Mouse (Mus musculus) CH12.LX (cell line): Measurements from ENCODE around the gene Baz2b. TPM values are rescaled to one million over a fixed set of nuclear protein-coding genes. Genes with fewer than 3 reads are reported as not detected.

Experiments
- DNase-seq: peaks from one replicate; pipeline ENCODE4 v3.0.0-alpha.2; 2013; ENCODE audit errors: extremely low read depth
- H3K27ac ChIP-seq: 2 replicates; pipeline ENCODE4 v1.5.1; 2012; ENCODE audit warnings: low read depth, mild to moderate bottlenecking, control low read depth, moderate library complexity; ENCODE audit not compliant: insufficient read depth
- H3K27me3 ChIP-seq: replicated peaks from 2 replicates; pipeline ENCODE3; 2012; ENCODE audit warnings: inconsistent platforms
- H3K36me3 ChIP-seq, 2 experiments: replicated peaks in 1 of 2; 2 replicates each; pipeline versions ENCODE3 to v1.6.1; 2012; ENCODE audit warnings: inconsistent platforms in 1 of 2, low read length in 1 of 2, mild to moderate bottlenecking in 1 of 2, mixed read lengths in 1 of 2, moderate library complexity in 1 of 2; ENCODE audit not compliant: control insufficient read depth in 1 of 2, insufficient read depth in 1 of 2
- H3K4me1 ChIP-seq, 2 experiments: 2 replicates each; pipeline ENCODE4 v1.6.1; 2012; ENCODE audit warnings: inconsistent platforms in 1 of 2, moderate library complexity in 1 of 2; ENCODE audit not compliant: insufficient read depth in 2 of 2, control insufficient read depth in 1 of 2
- H3K4me2 ChIP-seq: 2 replicates; pipeline ENCODE4 v1.6.1; 2012; ENCODE audit warnings: low read depth, mild to moderate bottlenecking, control low read depth; ENCODE audit not compliant: poor library complexity, insufficient read depth, severe bottlenecking
- H3K4me3 ChIP-seq, 3 experiments: fragments of 150-350 bp in 1 of 3; sonication (generic) in 1 of 3; replicated peaks in 1 of 3; 2 replicates each; pipeline versions ENCODE3 to v1.5.1; 2011 to 2012; ENCODE audit warnings: low read depth in 2 of 3, low read length in 2 of 3, mild to moderate bottlenecking in 2 of 3, moderate library complexity in 2 of 3, control low read depth in 1 of 3, improper control_type of control experiment in 1 of 3, inconsistent platforms in 1 of 3, mixed read lengths in 1 of 3; ENCODE audit not compliant: poor library complexity in 1 of 3
- H3K79me2 ChIP-seq: replicated peaks from 2 replicates; pipeline ENCODE4 v1.6.1; 2012; ENCODE audit warnings: mild to moderate bottlenecking, moderate library complexity; ENCODE audit not compliant: control insufficient read depth, poor library complexity, insufficient read depth, severe bottlenecking; ENCODE audit errors: extremely low read depth
- H3K9ac ChIP-seq: 2 replicates; pipeline ENCODE4 v1.6.1; 2012; ENCODE audit warnings: low read depth, mild to moderate bottlenecking, control low read depth, moderate library complexity; ENCODE audit not compliant: insufficient read depth
- H3K9me3 ChIP-seq: replicated peaks from 2 replicates; pipeline ENCODE3; 2012; ENCODE audit warnings: low read length, inconsistent platforms, mixed read lengths
- BHLHE40 ChIP-seq: IDR thresholded peaks from 2 replicates; pipeline ENCODE4 v1.6.1; 2011; ENCODE audit warnings: mild to moderate bottlenecking, low read depth, low read length, improper control_type of control experiment
- CHD1 ChIP-seq: IDR thresholded peaks from 2 replicates; pipeline ENCODE4 v1.6.1; 2012; ENCODE audit warnings: low read depth, low read length, improper control_type of control experiment, inconsistent platforms
- CTCF ChIP-seq, 2 experiments: IDR thresholded peaks in 1 of 2; conservative IDR thresholded peaks in 1 of 2; 2 replicates each; pipeline ENCODE4 v1.5.1; 2011 to 2012; ENCODE audit warnings: low read depth in 2 of 2, low read length in 2 of 2, improper control_type of control experiment in 1 of 2, inconsistent platforms in 1 of 2, mild to moderate bottlenecking in 1 of 2, moderate library complexity in 1 of 2
- E2F4 ChIP-seq: IDR thresholded peaks from 2 replicates; pipeline ENCODE4 v1.6.1; 2011; ENCODE audit warnings: low read depth, low read length, improper control_type of control experiment; ENCODE audit not compliant: insufficient replicate concordance
- ELF1 ChIP-seq: IDR thresholded peaks from 2 replicates; pipeline ENCODE4 v1.6.1; 2014; ENCODE audit warnings: low read depth, mild to moderate bottlenecking, inconsistent platforms, low read length, improper control_type of control experiment
- EP300 ChIP-seq: IDR thresholded peaks from 2 replicates; pipeline ENCODE4 v1.6.1; 2011; ENCODE audit warnings: low read length, improper control_type of control experiment
- ETS1 ChIP-seq: conservative IDR thresholded peaks from 2 replicates; pipeline ENCODE4 v1.6.1; 2012; ENCODE audit warnings: low read depth, mild to moderate bottlenecking, inconsistent platforms, low read length, improper control_type of control experiment, moderate library complexity
- HCFC1 ChIP-seq: IDR thresholded peaks from 2 replicates; pipeline ENCODE4 v1.6.1; 2012; ENCODE audit warnings: low read depth, mild to moderate bottlenecking, inconsistent platforms, low read length, improper control_type of control experiment
- JUN ChIP-seq: IDR thresholded peaks from 2 replicates; pipeline ENCODE4 v1.6.1; 2011; ENCODE audit warnings: low read depth, mild to moderate bottlenecking, low read length, improper control_type of control experiment, moderate library complexity; ENCODE audit not compliant: insufficient read depth
- KAT2A ChIP-seq: IDR thresholded peaks from 2 replicates; pipeline ENCODE4 v1.6.1; 2012; ENCODE audit warnings: low read length, improper control_type of control experiment, inconsistent platforms; ENCODE audit not compliant: insufficient replicate concordance
- MAFK ChIP-seq: IDR thresholded peaks from 2 replicates; pipeline ENCODE4 v1.6.1; 2011; ENCODE audit warnings: low read length, improper control_type of control experiment; ENCODE audit not compliant: insufficient replicate concordance
- MAZ ChIP-seq: IDR thresholded peaks from 2 replicates; pipeline ENCODE4 v1.6.1; 2012; ENCODE audit warnings: low read depth, mild to moderate bottlenecking, inconsistent platforms, low read length, improper control_type of control experiment, moderate library complexity
- MEF2A ChIP-seq: IDR thresholded peaks from 2 replicates; pipeline ENCODE4 v1.6.1; 2014; ENCODE audit warnings: low read depth, mild to moderate bottlenecking, inconsistent platforms, low read length, improper control_type of control experiment, borderline replicate concordance
- MXI1 ChIP-seq: IDR thresholded peaks from 2 replicates; pipeline ENCODE4 v1.6.1; 2011; ENCODE audit warnings: mild to moderate bottlenecking, low read depth, low read length, improper control_type of control experiment
- MYC ChIP-seq: IDR thresholded peaks from 2 replicates; pipeline ENCODE4 v1.6.1; 2011; ENCODE audit warnings: low read depth, mild to moderate bottlenecking, improper control_type of control experiment, low read length
- NRF1 ChIP-seq: IDR thresholded peaks from 2 replicates; pipeline ENCODE4 v1.6.1; 2014; ENCODE audit warnings: low read depth, mild to moderate bottlenecking, inconsistent platforms, low read length, improper control_type of control experiment, moderate library complexity
- PAX5 ChIP-seq: IDR thresholded peaks from 2 replicates; pipeline ENCODE4 v1.6.1; 2012; ENCODE audit warnings: low read length, inconsistent platforms, mixed read lengths
- POLR2A ChIP-seq: IDR thresholded peaks from 2 replicates; pipeline ENCODE4 v1.6.1; 2011; ENCODE audit warnings: low read depth, mild to moderate bottlenecking, improper control_type of control experiment, low read length
- POLR2AphosphoS2 ChIP-seq: IDR thresholded peaks from 2 replicates; pipeline ENCODE4 v1.6.1; 2011; ENCODE audit warnings: low read depth, low read length, improper control_type of control experiment
- RCOR1 ChIP-seq: conservative IDR thresholded peaks from 2 replicates; pipeline ENCODE4 v1.6.1; 2012; ENCODE audit warnings: low read depth, mild to moderate bottlenecking, inconsistent platforms, low read length, improper control_type of control experiment
- SIN3A ChIP-seq: IDR thresholded peaks from 2 replicates; pipeline ENCODE4 v1.6.1; 2012; ENCODE audit warnings: low read length, improper control_type of control experiment, inconsistent platforms
- TBP ChIP-seq: conservative IDR thresholded peaks from 2 replicates; pipeline ENCODE4 v1.6.1; 2011; ENCODE audit warnings: low read depth, low read length, improper control_type of control experiment
- UBTF ChIP-seq: IDR thresholded peaks from 2 replicates; pipeline ENCODE4 v1.6.1; 2012; ENCODE audit warnings: low read depth, mild to moderate bottlenecking, inconsistent platforms, low read length, improper control_type of control experiment, moderate library complexity
- USF1 ChIP-seq: IDR thresholded peaks from 2 replicates; pipeline ENCODE4 v1.6.1; 2014; ENCODE audit warnings: low read depth, mild to moderate bottlenecking, inconsistent platforms, low read length, improper control_type of control experiment
- ZC3H11A ChIP-seq: IDR thresholded peaks from 2 replicates; pipeline ENCODE4 v1.6.1; 2012; ENCODE audit warnings: low read depth, mild to moderate bottlenecking, inconsistent platforms, low read length, improper control_type of control experiment
- dilution Hi-C: fragments of 300-500 bp; cut with MboI; formaldehyde crosslinking; loops from 2 replicates; pipeline ENCODE4 v1.14.3; 2020; ENCODE audit warnings: low sequenced_read_pairs; ENCODE audit not compliant: extremely low pct_unique_long_range_greater_than_20kb, extremely low pct_ligation_motif_present
- in situ Hi-C: fragments of 300-500 bp; cut with MboI; formaldehyde crosslinking; loops from 3 replicates; pipeline ENCODE4 v1.14.3; 2019; ENCODE audit warnings: low sequenced_read_pairs, low pct_ligation_motif_present, low pct_unique_long_range_greater_than_20kb, mixed read lengths
- polyA plus RNA-seq: library from polyadenylated mRNA; unstranded; fragments of >175 nt; gene quantifications from 2 replicates; pipeline ENCODE4 v1.2.1, GENCODE M21; 2012; ENCODE audit warnings: low read depth; ENCODE audit not compliant: insufficient read length
- total RNA-seq, 2 experiments: library from RNA; depleted of rRNA; stranded (reverse); fragments of 300-350 nt in 1 of 2; fragments of >200 nt in 1 of 2; gene quantifications; 2 replicates each; pipeline ENCODE4 v1.2.3; 2012 to 2014

The Baz2b gene
- total and polyA plus RNA-seq, 3 experiments: 17.3 to 36.3 (median 31.9) TPM

DNA sequence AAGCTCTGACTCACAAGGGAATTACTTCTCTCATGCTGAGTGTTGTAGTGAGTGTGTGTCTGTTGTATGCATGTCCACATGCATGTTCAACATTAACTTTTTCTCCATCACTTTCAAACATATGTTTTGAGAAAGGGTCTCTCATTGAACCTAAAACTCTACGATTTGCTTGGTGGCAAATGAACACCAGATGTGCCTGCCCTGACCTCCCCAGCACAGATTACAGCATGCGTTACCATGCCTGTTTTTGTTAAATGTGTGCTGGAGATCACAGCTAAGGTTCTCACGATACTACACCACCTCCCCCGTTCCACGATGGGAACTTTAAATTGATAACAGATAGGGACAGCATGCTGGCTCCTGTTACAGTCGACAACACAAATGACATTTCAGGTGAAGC, 222.1 kb downstream of the Baz2b start:
- Histone ChIP-seq H3K79me2 (no peaks in the 10 kb centered on the region; the same call in 1 of the 2 replicates), H3K9ac (no peak overlapping the region), H3K9me3 (no peaks in the 10 kb centered on the region), H3K4me2 (no peak overlapping the region), H3K27ac (no peak overlapping the region), H3K4me3 (no peak overlapping the region), H3K4me1 (peaks cover 2 to 7% of the 10 kb centered on the region in 2 experiments; a peak in 2 of 4 replicates), H3K27me3 (no peaks in the 10 kb centered on the region), H3K36me3 (peaks cover 6 to 22% of the 10 kb centered on the region in 2 experiments)
- DNase-seq: no peak
- TF ChIP-seq USF1 (no peak), HCFC1 (no peak), JUN (no peak), SIN3A (no peak), ZC3H11A (no peak), BHLHE40 (no peak), E2F4 (no peak), TBP (no peak), ETS1 (no peak), CTCF (conservative IDR thresholded peaks at IDR 0.05 in 1 of 2, IDR thresholded peaks at IDR 0.05 in 1 of 2; ENCODE audit: low read depth in 2 of 2, low read length in 2 of 2) (no peak), MAFK (no peak), POLR2A (no peak), UBTF (no peak), ELF1 (no peak)
- in situ Hi-C loops (no loop called here), dilution Hi-C loops (no loop called here)

DNA sequence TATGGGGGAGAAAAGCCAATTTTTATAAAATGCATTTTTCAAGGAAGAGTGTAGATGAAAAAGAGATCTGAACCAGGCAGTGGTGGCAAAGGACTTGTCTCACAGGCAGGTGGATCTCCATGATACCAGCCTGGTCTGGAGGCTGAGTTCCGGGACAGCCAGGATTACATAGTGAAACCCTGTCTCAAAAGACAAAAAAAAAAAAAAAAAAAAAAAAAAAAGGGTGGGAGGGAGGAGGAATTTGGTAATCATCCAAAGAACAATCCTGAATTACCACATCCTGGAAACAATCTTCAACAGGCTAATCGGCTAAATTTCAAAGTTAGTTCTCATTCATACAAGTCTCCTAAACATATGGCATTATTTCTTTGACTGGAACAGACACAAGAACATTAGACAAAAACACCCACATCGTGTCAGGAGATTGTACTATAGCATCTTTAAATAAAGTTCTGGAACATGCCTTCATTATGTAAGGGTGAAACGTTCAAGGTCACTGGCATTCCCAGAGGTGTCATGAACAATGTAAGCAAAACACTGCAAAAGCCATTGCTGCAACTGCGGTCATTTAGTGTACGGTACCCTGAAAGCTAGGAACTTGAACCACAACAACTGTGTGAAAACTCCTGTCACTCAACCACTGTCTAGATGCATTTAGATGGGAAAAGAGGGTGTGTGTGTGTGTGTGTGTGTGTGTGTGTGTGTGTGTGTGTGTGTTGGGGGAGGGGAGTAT, 230.0 kb downstream of the Baz2b start:
- Histone ChIP-seq H3K9ac (no peak overlapping the region), H3K79me2 (peaks cover 3% of the 10 kb centered on the region; the same call in 1 of the 2 replicates), H3K4me1 (peaks cover 2 to 17% of the 10 kb centered on the region in 2 experiments), H3K36me3 (peaks cover 10 to 30% of the 10 kb centered on the region in 2 experiments), H3K4me3 (no peak overlapping the region), H3K9me3 (no peaks in the 10 kb centered on the region), H3K27ac (no peak overlapping the region), H3K27me3 (no peaks in the 10 kb centered on the region), H3K4me2 (no peak overlapping the region)
- dilution Hi-C loops (no loop called here), in situ Hi-C loops (no loop called here)
- TF ChIP-seq MAZ: no peak
- no peak for TF ChIP-seq KAT2A
- no peak for TF ChIP-seq MEF2A
- no peak for TF ChIP-seq JUN
- no peak for TF ChIP-seq POLR2AphosphoS2
- no peak for TF ChIP-seq ZC3H11A
- no peak for TF ChIP-seq TBP
- no peak for TF ChIP-seq RCOR1
- TF ChIP-seq MXI1: no peak
- no peak for TF ChIP-seq EP300
- no peak for TF ChIP-seq POLR2A
- no peak for TF ChIP-seq NRF1
- no peak for TF ChIP-seq MYC
- TF ChIP-seq PAX5: no peak
- no peak for TF ChIP-seq ELF1
- no peak for TF ChIP-seq BHLHE40
- TF ChIP-seq CHD1: no peak
- TF ChIP-seq HCFC1: no peak
- DNase-seq: no peak
